Mouse (Mus musculus) embryonic facial prominence, embryonic 10.5 days (tissue): ENCODE measurements around the gene Mob3c. TPM values are rescaled to one million over a fixed set of nuclear protein-coding genes. Genes with fewer than 3 reads are reported as not detected.

ENCODE experiments used
- DNase-seq: peaks from one replicate; pipeline ENCODE4 v3.0.0-alpha.2; 2017; ENCODE audit warnings: low spot score
- H3K27ac ChIP-seq: fragments of 300-500 bp; sonication (generic); replicated peaks from 2 replicates; pipeline ENCODE4 v1.5.1; 2016; ENCODE audit warnings: mild to moderate bottlenecking
- H3K27me3 ChIP-seq: fragments of 300-500 bp; sonication (generic); replicated peaks from 2 replicates; pipeline ENCODE4 v1.6.1; 2016; ENCODE audit warnings: low read depth, mild to moderate bottlenecking; ENCODE audit not compliant: poor library complexity, severe bottlenecking
- H3K36me3 ChIP-seq: fragments of 300-500 bp; sonication (generic); replicated peaks from 2 replicates; pipeline ENCODE4 v1.6.1; 2016; ENCODE audit warnings: mild to moderate bottlenecking, moderate library complexity
- H3K4me1 ChIP-seq: fragments of 300-500 bp; sonication (generic); 2 replicates; pipeline ENCODE4 v1.6.1; 2016
- H3K4me3 ChIP-seq: fragments of 300-500 bp; sonication (generic); 2 replicates; pipeline ENCODE4 v1.5.1; 2016; ENCODE audit warnings: mild to moderate bottlenecking, moderate library complexity
- H3K9me3 ChIP-seq: fragments of 300-500 bp; sonication (generic); 2 replicates; pipeline ENCODE4 v1.6.1; 2016; ENCODE audit warnings: mild to moderate bottlenecking
- WGBS: fragments of 180-500 bp; shearing (Covaris S2); methylation state at CpG from one replicate; pipeline ENCODE4 v1.1.7; 2016; 5-methylcytosine and 5-hydroxymethylcytosine counted together
- polyA plus RNA-seq: library from polyadenylated mRNA; unstranded; fragments of >200 nt; fragmentation: Nextera tagmentation; extraction: Ambion mirVana; gene quantifications from 2 replicates; pipeline ENCODE4 v1.2.1, GENCODE M21; 2016

Mob3c gene
- polyA plus RNA-seq, 1 experiment from 2014 or later: 3.5 TPM

DNA sequence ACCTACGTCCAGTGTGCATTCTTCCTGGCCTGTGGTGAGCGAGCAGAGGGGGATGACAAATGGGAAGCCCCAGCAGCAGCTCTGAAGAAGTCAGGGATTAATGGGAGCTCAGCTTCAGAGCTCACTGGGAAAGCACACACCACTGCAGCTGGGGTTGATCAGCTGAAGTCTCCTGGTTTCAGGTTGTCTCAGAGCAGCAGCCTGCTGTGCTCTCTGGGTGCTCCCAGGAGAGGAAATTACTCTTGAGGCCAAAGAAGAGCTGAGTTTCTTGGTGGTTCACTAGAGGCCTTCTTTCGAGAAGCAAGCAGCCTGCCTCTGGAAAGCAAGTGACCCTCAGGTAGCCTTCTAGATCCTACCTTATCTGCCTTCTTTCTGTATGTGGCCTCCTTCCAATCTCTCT lies 6.9 kb upstream of the Mob3c start:
- Histone ChIP-seq H3K4me3 (no peak overlapping the region), H3K27me3 (no peaks in the 10 kb centered on the region), H3K9me3 (no peaks in the 10 kb centered on the region), H3K27ac (no peak overlapping the region), H3K4me1 (peaks cover 8% of the 10 kb centered on the region; the same call in 1 of the 2 replicates), H3K36me3 (peaks cover 5% of the 10 kb centered on the region; the same call in 1 of the 2 replicates)
- DNase-seq: no peak
- WGBS: 80% methylated on average over 3 of the region's 3 CpGs

DNA sequence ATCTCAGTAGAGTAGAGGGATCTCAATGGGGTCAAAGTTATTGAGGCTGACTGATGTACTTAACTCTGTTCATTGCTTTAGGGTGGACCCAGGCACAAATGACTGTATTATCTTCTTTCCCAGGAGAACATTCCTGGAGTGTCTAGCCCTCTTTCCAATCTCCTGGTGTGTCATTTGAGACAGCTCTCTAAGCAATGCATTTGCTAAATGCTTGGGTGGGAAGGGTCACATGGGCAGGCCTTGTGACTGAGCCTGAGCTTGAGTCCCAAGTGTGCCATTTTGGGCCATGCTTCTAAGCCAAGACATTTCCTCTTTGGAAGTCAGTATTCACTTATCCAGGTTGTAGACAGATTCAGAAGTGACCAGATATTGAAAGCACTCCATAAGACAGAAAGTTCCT lies 6.5 kb upstream of the Mob3c start:
- Histone ChIP-seq H3K4me3 (no peak overlapping the region), H3K36me3 (peaks cover under 1% of the 10 kb centered on the region; the same call in 1 of the 2 replicates), H3K9me3 (no peaks in the 10 kb centered on the region), H3K27ac (no peak overlapping the region), H3K27me3 (peaks cover under 1% of the 10 kb centered on the region), H3K4me1 (peaks cover 8% of the 10 kb centered on the region; the same call in 1 of the 2 replicates)
- DNase-seq: no peak

DNA sequence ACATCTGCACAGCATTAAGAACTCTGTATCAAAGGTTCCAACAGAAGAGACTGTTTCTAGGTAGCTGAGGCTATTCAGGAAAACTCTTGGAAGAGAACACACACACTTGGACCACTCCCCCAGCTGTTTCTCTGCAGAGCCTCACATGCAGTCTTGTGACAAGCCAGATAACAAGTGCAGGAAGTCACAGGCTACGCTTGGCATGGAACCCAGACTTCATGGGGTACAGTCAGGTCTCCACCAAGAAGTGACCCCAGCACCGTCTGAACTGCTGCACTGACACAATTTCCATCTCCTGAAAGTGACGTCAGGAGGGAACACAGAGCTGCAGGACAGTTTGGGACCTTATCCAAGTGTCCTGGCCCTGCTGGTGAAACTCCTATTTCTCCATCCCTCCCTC lies 6.0 kb upstream of the Mob3c start:
- H3K27ac ChIP-seq: no peak overlapping the region
- H3K4me1 ChIP-seq: peaks cover 8% of the 10 kb centered on the region; the same call in 1 of the 2 replicates
- H3K36me3 ChIP-seq: no peaks in the 10 kb centered on the region
- H3K4me3 ChIP-seq: no peak overlapping the region
- no peaks in the 10 kb centered on the region for H3K9me3 ChIP-seq
- peaks cover 6% of the 10 kb centered on the region for H3K27me3 ChIP-seq
- WGBS: 82% methylated on average over 3 of the region's 3 CpGs
- no peak for DNase-seq

DNA sequence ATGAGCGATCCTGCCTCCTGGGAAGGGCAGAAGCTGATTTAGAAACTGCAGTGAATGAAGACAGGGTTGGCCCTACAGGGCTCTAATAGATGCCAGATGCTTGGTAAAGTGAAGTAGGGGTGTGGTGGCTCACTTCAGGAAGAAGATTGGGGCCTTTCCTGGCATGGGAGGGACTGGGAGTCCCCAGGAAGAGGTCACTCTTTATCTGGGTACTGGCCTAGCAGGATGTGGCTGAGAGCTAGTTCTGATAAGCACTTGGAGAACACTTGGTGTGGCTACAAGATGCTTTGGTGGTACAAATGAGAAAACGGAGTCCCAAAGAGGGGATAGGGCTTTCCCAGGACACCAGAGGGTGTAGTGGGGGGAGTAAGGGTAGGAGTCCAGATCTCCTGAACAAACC lies 3.7 kb upstream of the Mob3c start:
- Histone ChIP-seq H3K9me3 (no peaks in the 10 kb centered on the region), H3K4me3 (no peak overlapping the region), H3K27me3 (peaks cover 18% of the 10 kb centered on the region), H3K36me3 (no peaks in the 10 kb centered on the region), H3K27ac (no peak overlapping the region), H3K4me1 (peaks cover 26% of the 10 kb centered on the region)
- 66% methylated on average over 2 of the region's 2 CpGs for WGBS
- no peak for DNase-seq

DNA sequence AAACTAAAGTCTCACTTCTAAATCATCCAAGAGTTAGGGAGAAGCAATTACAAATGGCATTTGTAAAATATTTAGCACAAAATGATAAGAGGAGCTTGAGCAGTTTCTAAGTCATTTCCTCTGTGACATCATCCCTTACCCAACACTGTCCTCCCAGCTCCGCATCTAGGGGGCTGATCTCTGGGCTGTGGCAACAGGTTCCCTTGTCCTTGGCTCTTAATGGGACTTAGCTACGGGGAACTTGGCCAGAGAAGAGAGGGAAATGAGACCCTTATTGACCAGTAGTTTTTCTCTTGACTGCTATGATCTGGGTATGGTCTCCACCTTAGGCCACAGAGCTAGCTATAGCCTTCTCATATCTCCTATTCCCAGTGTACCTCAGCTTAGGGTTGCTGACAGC lies 2.6 kb upstream of the Mob3c start:
- no peak for DNase-seq
- 83% methylated on average over 2 of the region's 2 CpGs for WGBS
- Histone ChIP-seq H3K27ac (no peak overlapping the region), H3K4me1 (peaks cover 27% of the 10 kb centered on the region), H3K9me3 (no peaks in the 10 kb centered on the region), H3K36me3 (no peaks in the 10 kb centered on the region), H3K4me3 (no peak overlapping the region), H3K27me3 (peaks cover 29% of the 10 kb centered on the region)

DNA sequence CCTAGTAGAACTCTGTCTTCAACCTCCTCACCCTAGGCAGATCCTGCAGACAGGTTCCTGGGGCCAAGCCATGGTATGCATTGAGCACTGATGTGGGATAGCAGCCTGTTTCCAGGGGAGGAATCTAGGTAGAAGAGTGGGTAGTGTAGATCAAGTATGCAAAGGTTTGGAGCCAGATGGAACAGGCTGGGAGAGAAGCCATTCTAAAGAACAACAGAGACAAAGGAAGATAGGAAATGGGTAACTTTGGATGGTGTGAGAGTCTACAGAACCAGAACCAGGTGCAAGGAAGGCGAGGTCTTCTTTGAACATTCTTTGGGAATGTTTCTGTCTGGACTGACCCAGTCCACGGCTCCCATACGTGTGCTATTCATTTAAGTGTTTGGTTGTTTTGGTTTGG lies 826 bp upstream of the Mob3c start:
- WGBS: 74% methylated on average over 3 of the region's 3 CpGs
- peak overlapping the region; percentile 90; the same call in 1 of the 2 replicates for H3K4me3 ChIP-seq
- no peak for DNase-seq

DNA sequence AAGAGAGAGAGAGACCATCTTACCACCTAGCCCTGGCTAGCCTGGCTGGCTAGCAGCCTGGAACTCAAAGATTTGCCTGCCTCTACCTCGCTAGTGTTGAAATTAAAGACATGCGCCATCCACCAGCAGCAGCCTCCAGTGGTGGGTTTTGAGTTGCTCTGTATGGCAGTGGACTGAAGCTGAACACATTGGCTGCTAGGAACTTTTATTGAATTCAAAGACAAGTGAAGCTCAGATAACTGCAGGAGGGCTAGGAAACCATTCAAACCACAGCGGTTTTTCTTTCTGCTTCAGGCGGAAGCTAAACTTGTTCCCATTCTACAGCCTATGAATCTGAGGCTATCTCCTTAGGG lies 381 bp upstream of the Mob3c start:
- peak; percentile 17 for DNase-seq
- peak overlapping the region; percentile 90 for H3K4me3 ChIP-seq
- 0 out of 2 replicates have a peak, but pooled peaks cover 2% of the 10 kb centered on the region for H3K36me3 ChIP-seq
- peaks cover 27% of the 10 kb centered on the region for H3K4me1 ChIP-seq
- H3K27ac ChIP-seq: peak overlapping the region; percentile 79; the same call in 1 of the 2 replicates
- H3K9me3 ChIP-seq: no peaks in the 10 kb centered on the region
- WGBS: 2% methylated on average over 4 of the region's 4 CpGs
- peaks cover 36% of the 10 kb centered on the region for H3K27me3 ChIP-seq

More for the DNA sequence above, 826 bp upstream of the Mob3c start:
- no peaks in the 10 kb centered on the region for H3K9me3 ChIP-seq
- peaks cover 36% of the 10 kb centered on the region for H3K27me3 ChIP-seq
- peaks cover 27% of the 10 kb centered on the region for H3K4me1 ChIP-seq
- H3K27ac ChIP-seq: no peak overlapping the region
- 0 out of 2 replicates have a peak, but pooled peaks cover 2% of the 10 kb centered on the region for H3K36me3 ChIP-seq

DNA sequence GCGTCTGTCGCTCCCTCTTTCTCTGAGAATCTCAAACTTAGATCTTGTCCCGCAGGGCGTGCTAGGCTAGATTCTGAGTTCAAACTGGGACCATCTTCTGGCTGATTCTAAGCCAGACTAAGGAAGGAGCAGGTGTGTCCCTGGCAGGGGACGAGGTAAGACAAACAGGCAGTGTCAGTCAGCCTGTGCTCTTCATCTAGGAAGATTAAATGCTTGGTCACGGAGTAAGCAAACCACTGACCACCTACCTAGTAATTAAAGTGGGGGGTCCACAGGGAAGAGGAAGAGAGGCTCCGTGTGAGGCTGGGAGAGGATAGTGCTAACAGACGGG lies 645 bp downstream of the Mob3c start:
- 4% methylated on average over 8 of the region's 8 CpGs for WGBS
- DNase-seq: no peak
- Histone ChIP-seq H3K36me3 (0 out of 2 replicates have a peak, but pooled peaks cover 2% of the 10 kb centered on the region), H3K9me3 (no peaks in the 10 kb centered on the region), H3K4me1 (peaks cover 27% of the 10 kb centered on the region), H3K4me3 (peak overlapping the region; percentile 90), H3K27ac (peak overlapping the region; percentile 79), H3K27me3 (peaks cover 36% of the 10 kb centered on the region)

DNA sequence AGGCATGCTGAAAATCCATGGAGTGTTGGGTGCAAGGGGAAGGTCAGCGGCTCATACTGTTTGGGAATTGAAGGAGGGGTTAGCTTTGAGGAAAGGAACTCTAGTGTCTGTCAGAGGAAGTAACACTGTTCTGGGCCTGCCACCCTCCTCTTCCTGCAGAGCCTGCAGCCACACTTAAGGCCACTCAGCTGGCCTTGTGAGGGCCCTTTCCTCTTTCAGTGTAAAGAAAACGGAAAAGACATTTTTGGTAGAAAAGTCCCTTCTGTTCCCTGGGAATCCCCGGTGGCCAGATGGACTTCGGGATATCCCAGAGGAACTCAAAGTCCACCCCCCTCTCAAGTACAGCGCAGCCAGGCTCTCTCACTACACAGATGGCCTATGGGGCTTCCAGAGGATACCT lies 2.6 kb downstream of the Mob3c start:
- 75% methylated on average over 5 of the region's 5 CpGs for WGBS
- no peak overlapping the region for H3K4me3 ChIP-seq
- H3K9me3 ChIP-seq: no peaks in the 10 kb centered on the region
- peaks cover 18% of the 10 kb centered on the region for H3K4me1 ChIP-seq
- no peak overlapping the region for H3K27ac ChIP-seq
- peaks cover 36% of the 10 kb centered on the region for H3K27me3 ChIP-seq
- DNase-seq: no peak
- 0 out of 2 replicates have a peak, but pooled peaks cover 2% of the 10 kb centered on the region for H3K36me3 ChIP-seq

DNA sequence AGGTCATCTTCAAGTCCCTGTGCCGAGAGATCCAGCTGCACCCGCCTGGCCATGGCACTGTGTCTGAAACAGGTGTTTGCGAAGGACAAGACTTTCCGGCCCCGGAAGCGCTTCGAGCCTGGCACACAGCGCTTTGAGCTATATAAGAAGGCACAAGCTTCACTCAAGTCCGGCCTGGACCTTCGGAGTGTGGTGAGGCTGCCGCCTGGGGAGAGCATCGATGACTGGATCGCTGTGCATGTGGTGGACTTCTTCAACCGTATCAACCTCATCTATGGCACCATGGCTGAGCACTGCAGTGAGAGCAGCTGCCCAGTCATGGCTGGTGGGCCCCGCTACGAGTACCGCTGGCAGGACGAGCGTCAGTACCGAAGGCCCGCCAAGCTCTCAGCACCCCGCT lies 3.3 kb downstream of the Mob3c start:
- 95% methylated on average over 22 of the region's 22 CpGs for WGBS
- Histone ChIP-seq H3K36me3 (0 out of 2 replicates have a peak, but pooled peaks cover 2% of the 10 kb centered on the region), H3K27ac (no peak overlapping the region), H3K27me3 (peaks cover 36% of the 10 kb centered on the region), H3K9me3 (no peaks in the 10 kb centered on the region), H3K4me3 (no peak overlapping the region), H3K4me1 (peaks cover 18% of the 10 kb centered on the region)
- no peak for DNase-seq

DNA sequence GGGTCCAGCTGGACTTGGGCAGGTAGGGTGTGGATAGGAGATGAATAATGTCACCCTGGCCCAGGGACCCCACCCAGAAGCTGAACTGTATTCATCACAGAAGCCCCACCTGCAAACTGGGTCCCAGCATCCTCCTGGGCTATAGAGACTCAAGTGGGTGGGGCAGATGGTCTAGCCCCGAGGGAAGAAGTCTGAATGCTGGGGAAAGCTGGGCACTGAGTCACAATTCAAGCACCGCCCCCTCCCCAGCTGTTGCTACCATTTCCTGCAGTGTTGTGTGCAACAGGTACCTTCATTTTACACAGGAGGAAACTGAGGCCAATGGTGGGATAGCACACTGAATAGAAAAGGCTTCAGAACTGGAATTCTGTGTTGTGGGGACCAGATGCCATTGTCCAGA lies 4.1 kb downstream of the Mob3c start:
- Histone ChIP-seq H3K27ac (no peak overlapping the region), H3K4me1 (peaks cover 18% of the 10 kb centered on the region), H3K4me3 (no peak overlapping the region), H3K27me3 (peaks cover 29% of the 10 kb centered on the region), H3K9me3 (no peaks in the 10 kb centered on the region), H3K36me3 (0 out of 2 replicates have a peak, but pooled peaks cover 2% of the 10 kb centered on the region)
- no peak for DNase-seq
- 68% methylated on average over 2 of the region's 2 CpGs for WGBS

DNA sequence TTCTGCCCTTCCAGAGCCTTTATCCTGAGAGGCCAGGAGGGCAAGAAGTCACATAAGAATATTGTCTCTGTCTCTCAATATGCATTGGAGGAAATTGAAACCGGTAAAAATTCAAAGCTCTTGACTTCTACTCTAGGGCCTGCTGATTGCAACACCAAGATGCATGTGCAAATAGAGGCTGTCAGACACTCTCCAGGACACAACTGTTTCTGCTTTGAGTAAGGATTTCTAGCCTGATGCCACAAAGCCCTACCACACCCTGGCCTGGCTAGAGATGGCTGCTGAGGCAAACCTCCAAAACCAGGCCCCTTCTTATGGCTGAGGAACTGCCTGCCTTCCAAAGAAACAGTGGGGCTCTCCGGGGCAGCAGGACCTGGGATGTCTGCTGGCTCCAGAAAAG lies 7.7 kb downstream of the Mob3c start:
- H3K9me3 ChIP-seq: no peaks in the 10 kb centered on the region
- no peak overlapping the region for H3K4me3 ChIP-seq
- 74% methylated on average over 2 of the region's 2 CpGs for WGBS
- H3K27ac ChIP-seq: no peak overlapping the region
- H3K27me3 ChIP-seq: peaks cover 4% of the 10 kb centered on the region; the same call in 1 of the 2 replicates
- H3K4me1 ChIP-seq: peaks cover 17% of the 10 kb centered on the region
- no peak for DNase-seq
- 0 out of 2 replicates have a peak, but pooled peaks cover 2% of the 10 kb centered on the region for H3K36me3 ChIP-seq

DNA sequence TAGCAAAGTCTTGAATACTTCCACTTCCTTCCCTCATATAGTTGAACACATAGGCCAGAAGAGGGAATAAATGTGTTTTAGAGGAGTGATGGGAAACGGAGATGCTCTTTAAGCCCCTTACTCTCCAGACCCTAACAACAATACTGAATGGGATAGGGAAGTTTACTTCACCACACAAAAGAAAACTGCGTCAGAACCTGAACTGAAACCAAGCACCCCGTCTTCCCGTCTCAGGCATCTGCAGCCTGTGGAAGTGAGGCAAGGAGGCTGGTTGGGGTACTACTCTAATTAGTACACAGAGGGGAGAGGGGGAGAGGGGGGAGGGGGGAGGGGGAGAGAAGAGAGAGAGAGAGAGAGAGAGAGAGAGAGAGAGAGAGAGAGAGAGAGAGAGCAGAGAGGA lies 10.3 kb downstream of the Mob3c start:
- Histone ChIP-seq H3K27me3 (no peaks in the 10 kb centered on the region), H3K9me3 (no peaks in the 10 kb centered on the region), H3K4me3 (peak overlapping the region; percentile 88), H3K36me3 (no peaks in the 10 kb centered on the region), H3K4me1 (peaks cover 17% of the 10 kb centered on the region), H3K27ac (no peak overlapping the region)
- no peak for DNase-seq
- WGBS: 86% methylated on average over 4 of the region's 4 CpGs
